Mouse (Mus musculus): ENCODE measurements around the gene Agbl1. TPM values are rescaled to one million over a fixed set of nuclear protein-coding genes. Genes with fewer than 3 reads are reported as not detected.

Gene Agbl1
- total RNA-seq, 1 experiment: not detected

GRCm38 (mm10) chr7:76474233-76474632 is 244.5 kb downstream of the Agbl1 start:
- no peak for TF ChIP-seq ZNF384 (IDR thresholded peaks at IDR 0.05; ENCODE audit: low read depth, low read length)
- no peak for TF ChIP-seq ZC3H11A (IDR thresholded peaks at IDR 0.05; ENCODE audit: borderline replicate concordance, low read depth, low read length)
- TF ChIP-seq CHD2 (IDR thresholded peaks at IDR 0.05; ENCODE audit: low read depth, low read length): no peak
- TF ChIP-seq MAFK (IDR thresholded peaks at IDR 0.05; ENCODE audit: insufficient read depth, low read depth, low read length): no peak
- no peak for TF ChIP-seq HCFC1 (IDR thresholded peaks at IDR 0.05; ENCODE audit: borderline replicate concordance, insufficient read depth, low read length)
- Histone ChIP-seq H3K4me1 (ENCODE audit: control insufficient read depth in 2 of 2, insufficient read depth in 2 of 2, low read length in 2 of 2, poor library complexity in 1 of 2) (no peaks in the 10 kb centered on the region), H3K36me3 (ENCODE audit: control insufficient read depth, insufficient read depth, low read length, poor library complexity, severe bottlenecking) (no peaks in the 10 kb centered on the region), H3K4me3 (ENCODE audit: insufficient read depth in 1 of 2, low read depth in 1 of 2, low read length in 2 of 2, poor library complexity in 1 of 2, severe bottlenecking in 1 of 2) (no peak overlapping the region), H3K9ac (ENCODE audit: insufficient read depth, low read depth, low read length, poor library complexity, severe bottlenecking) (no peak overlapping the region), H3K27ac (ENCODE audit: insufficient read depth, low read depth, low read length, poor library complexity, severe bottlenecking) (no peak overlapping the region), H3K9me3 (ENCODE audit: control insufficient read depth, insufficient read depth, low read depth, low read length) (no peaks in the 10 kb centered on the region)
- DNase-seq (ENCODE audit: low read depth, low spot score): no peak
- in situ Hi-C loops (cut with MboI; ENCODE audit: low sequenced_read_pairs in 2 of 2, unreplicated experiment in 2 of 2): no loop called here

DNA sequence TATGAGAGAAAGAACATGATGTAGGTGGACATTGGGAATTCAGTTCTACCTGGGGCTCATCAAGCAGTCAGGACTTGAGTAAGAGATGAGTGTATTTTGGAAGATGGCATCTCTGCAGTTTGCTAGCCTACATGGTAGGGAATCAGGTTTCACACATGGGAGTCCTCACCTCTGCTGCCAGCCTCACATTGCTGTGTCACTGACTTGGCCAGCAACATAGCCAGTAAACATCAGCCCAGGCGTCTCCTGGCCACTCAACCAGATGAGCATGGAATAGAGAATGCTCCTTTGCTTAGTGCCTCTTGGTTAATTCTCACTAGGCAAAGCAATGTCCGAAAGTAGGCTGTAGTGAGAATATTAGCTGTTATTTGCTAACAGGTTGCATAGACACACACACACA is 255.9 kb downstream of the Agbl1 start:
- H3K9ac ChIP-seq (ENCODE audit: insufficient read depth, low read depth, low read length, poor library complexity, severe bottlenecking): no peak overlapping the region
- no peak overlapping the region for H3K4me3 ChIP-seq (ENCODE audit: insufficient read depth in 1 of 2, low read depth in 1 of 2, low read length in 2 of 2, poor library complexity in 1 of 2, severe bottlenecking in 1 of 2)
- no peaks in the 10 kb centered on the region for H3K9me3 ChIP-seq (ENCODE audit: control insufficient read depth, insufficient read depth, low read depth, low read length)
- H3K27ac ChIP-seq (ENCODE audit: insufficient read depth, low read depth, low read length, poor library complexity, severe bottlenecking): no peak overlapping the region
- DNase-seq (ENCODE audit: low read depth, low spot score): no peak
- no peaks in the 10 kb centered on the region for H3K4me1 ChIP-seq (ENCODE audit: control insufficient read depth in 2 of 2, insufficient read depth in 2 of 2, low read length in 2 of 2, poor library complexity in 1 of 2)
- in situ Hi-C loops (cut with MboI; ENCODE audit: low sequenced_read_pairs in 2 of 2, unreplicated experiment in 2 of 2): no loop called here
- no peaks in the 10 kb centered on the region for H3K36me3 ChIP-seq (ENCODE audit: control insufficient read depth, insufficient read depth, low read length, poor library complexity, severe bottlenecking)
- TF ChIP-seq MAFK (IDR thresholded peaks at IDR 0.05; ENCODE audit: insufficient read depth, low read depth, low read length) (no peak), HCFC1 (IDR thresholded peaks at IDR 0.05; ENCODE audit: borderline replicate concordance, insufficient read depth, low read length) (no peak), CHD2 (IDR thresholded peaks at IDR 0.05; ENCODE audit: low read depth, low read length) (no peak), ZNF384 (IDR thresholded peaks at IDR 0.05; ENCODE audit: low read depth, low read length) (no peak), ZC3H11A (IDR thresholded peaks at IDR 0.05; ENCODE audit: borderline replicate concordance, low read depth, low read length) (no peak)

DNA sequence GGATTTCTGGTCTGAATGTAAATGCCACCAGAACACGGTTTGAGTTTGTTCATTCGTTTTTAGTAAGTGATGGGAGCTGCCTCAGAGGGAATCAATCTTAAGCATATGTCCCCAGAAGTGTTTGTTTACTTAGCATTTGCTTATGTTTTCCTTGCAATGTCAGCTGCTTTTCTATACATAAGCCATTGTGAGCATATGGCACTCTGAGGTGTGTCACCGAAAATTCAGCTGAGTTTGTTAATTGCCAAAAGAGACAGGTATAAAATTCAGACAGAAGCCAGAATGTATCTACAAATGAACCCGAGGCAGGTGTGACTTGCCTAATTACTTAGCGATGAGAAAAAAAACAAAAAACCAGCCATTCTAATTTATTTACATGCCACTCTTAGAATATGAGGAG is 257.8 kb downstream of the Agbl1 start:
- DNase-seq (ENCODE audit: low read depth, low spot score): no peak
- H3K27ac ChIP-seq (ENCODE audit: insufficient read depth, low read depth, low read length, poor library complexity, severe bottlenecking): no peak overlapping the region
- no peaks in the 10 kb centered on the region for H3K36me3 ChIP-seq (ENCODE audit: control insufficient read depth, insufficient read depth, low read length, poor library complexity, severe bottlenecking)
- in situ Hi-C loops (cut with MboI; ENCODE audit: low sequenced_read_pairs in 2 of 2, unreplicated experiment in 2 of 2): no loop called here
- H3K9me3 ChIP-seq (ENCODE audit: control insufficient read depth, insufficient read depth, low read depth, low read length): no peaks in the 10 kb centered on the region
- TF ChIP-seq CHD2 (IDR thresholded peaks at IDR 0.05; ENCODE audit: low read depth, low read length): no peak
- TF ChIP-seq ZNF384 (IDR thresholded peaks at IDR 0.05; ENCODE audit: low read depth, low read length): no peak
- no peak for TF ChIP-seq HCFC1 (IDR thresholded peaks at IDR 0.05; ENCODE audit: borderline replicate concordance, insufficient read depth, low read length)
- no peak for TF ChIP-seq MAFK (IDR thresholded peaks at IDR 0.05; ENCODE audit: insufficient read depth, low read depth, low read length)
- TF ChIP-seq ZC3H11A (IDR thresholded peaks at IDR 0.05; ENCODE audit: borderline replicate concordance, low read depth, low read length): no peak
- H3K4me1 ChIP-seq (ENCODE audit: control insufficient read depth in 2 of 2, insufficient read depth in 2 of 2, low read length in 2 of 2, poor library complexity in 1 of 2): no peaks in the 10 kb centered on the region
- no peak overlapping the region for H3K9ac ChIP-seq (ENCODE audit: insufficient read depth, low read depth, low read length, poor library complexity, severe bottlenecking)
- H3K4me3 ChIP-seq (ENCODE audit: insufficient read depth in 1 of 2, low read depth in 1 of 2, low read length in 2 of 2, poor library complexity in 1 of 2, severe bottlenecking in 1 of 2): no peak overlapping the region

- H3K36me3 ChIP-seq (ENCODE audit: control insufficient read depth, insufficient read depth, low read length, poor library complexity, severe bottlenecking): no peaks in the 10 kb centered on the region
- in situ Hi-C loops (cut with MboI; ENCODE audit: low sequenced_read_pairs in 2 of 2, unreplicated experiment in 2 of 2): no loop called here
- H3K4me1 ChIP-seq (ENCODE audit: control insufficient read depth in 2 of 2, insufficient read depth in 2 of 2, low read length in 2 of 2, poor library complexity in 1 of 2): no peaks in the 10 kb centered on the region
- TF ChIP-seq ZC3H11A (IDR thresholded peaks at IDR 0.05; ENCODE audit: borderline replicate concordance, low read depth, low read length): no peak
- no peak for TF ChIP-seq CHD2 (IDR thresholded peaks at IDR 0.05; ENCODE audit: low read depth, low read length)
- no peak for TF ChIP-seq HCFC1 (IDR thresholded peaks at IDR 0.05; ENCODE audit: borderline replicate concordance, insufficient read depth, low read length)
- TF ChIP-seq MAFK (IDR thresholded peaks at IDR 0.05; ENCODE audit: insufficient read depth, low read depth, low read length): no peak
- no peak overlapping the region for H3K4me3 ChIP-seq (ENCODE audit: insufficient read depth in 1 of 2, low read depth in 1 of 2, low read length in 2 of 2, poor library complexity in 1 of 2, severe bottlenecking in 1 of 2)
- no peaks in the 10 kb centered on the region for H3K9me3 ChIP-seq (ENCODE audit: control insufficient read depth, insufficient read depth, low read depth, low read length)
- peak; percentile 4 for DNase-seq (ENCODE audit: low read depth, low spot score)
- H3K27ac ChIP-seq (ENCODE audit: insufficient read depth, low read depth, low read length, poor library complexity, severe bottlenecking): no peak overlapping the region
- H3K9ac ChIP-seq (ENCODE audit: insufficient read depth, low read depth, low read length, poor library complexity, severe bottlenecking): no peak overlapping the region
Observed at GRCm38 (mm10) chr7:76524291-76524690, 294.6 kb downstream of the Agbl1 start.

- Histone ChIP-seq H3K4me1 (ENCODE audit: control insufficient read depth in 2 of 2, insufficient read depth in 2 of 2, low read length in 2 of 2, poor library complexity in 1 of 2) (no peaks in the 10 kb centered on the region), H3K4me3 (ENCODE audit: insufficient read depth in 1 of 2, low read depth in 1 of 2, low read length in 2 of 2, poor library complexity in 1 of 2, severe bottlenecking in 1 of 2) (no peak overlapping the region), H3K27ac (ENCODE audit: insufficient read depth, low read depth, low read length, poor library complexity, severe bottlenecking) (no peak overlapping the region), H3K36me3 (ENCODE audit: control insufficient read depth, insufficient read depth, low read length, poor library complexity, severe bottlenecking) (no peaks in the 10 kb centered on the region), H3K9ac (ENCODE audit: insufficient read depth, low read depth, low read length, poor library complexity, severe bottlenecking) (no peak overlapping the region), H3K9me3 (ENCODE audit: control insufficient read depth, insufficient read depth, low read depth, low read length) (no peaks in the 10 kb centered on the region)
- in situ Hi-C loops (cut with MboI; ENCODE audit: low sequenced_read_pairs in 2 of 2, unreplicated experiment in 2 of 2): no loop called here
- DNase-seq (ENCODE audit: low read depth, low spot score): no peak
- TF ChIP-seq ZNF384 (IDR thresholded peaks at IDR 0.05; ENCODE audit: low read depth, low read length): no peak
- TF ChIP-seq CHD2 (IDR thresholded peaks at IDR 0.05; ENCODE audit: low read depth, low read length): no peak
- no peak for TF ChIP-seq HCFC1 (IDR thresholded peaks at IDR 0.05; ENCODE audit: borderline replicate concordance, insufficient read depth, low read length)
- no peak for TF ChIP-seq ZC3H11A (IDR thresholded peaks at IDR 0.05; ENCODE audit: borderline replicate concordance, low read depth, low read length)
- no peak for TF ChIP-seq MAFK (IDR thresholded peaks at IDR 0.05; ENCODE audit: insufficient read depth, low read depth, low read length)
Observed at GRCm38 (mm10) chr7:76546456-76546855, 316.8 kb downstream of the Agbl1 start.

Measured in ES-E14 (cell line).